Mouse (Mus musculus) splenic B cell, adult 2 months (primary cell): ENCODE measurements around the gene Snd1.

Experiments
- DNase-seq: peaks from one replicate; pipeline ENCODE4 v3.0.0-alpha.2; 2011; ENCODE audit warnings: low read depth, low spot score
- H3K27me3 ChIP-seq: 2 replicates; pipeline ENCODE4 v1.6.1; 2012; ENCODE audit warnings: mild to moderate bottlenecking, low read length, moderate library complexity, mixed read lengths; ENCODE audit not compliant: control insufficient read depth, poor library complexity, insufficient read depth, severe bottlenecking
- H3K36me3 ChIP-seq: 2 replicates; pipeline ENCODE4 v1.6.1; 2012; ENCODE audit warnings: mild to moderate bottlenecking, low read length, moderate library complexity, mixed read lengths; ENCODE audit not compliant: control insufficient read depth, poor library complexity, insufficient read depth, severe bottlenecking

Snd1 gene

GRCm38 (mm10) chr6:28642909-28643308 is 168.0 kb downstream of the Snd1 start:
- Histone ChIP-seq H3K36me3 (no peaks in the 10 kb centered on the region), H3K27me3 (no peaks in the 10 kb centered on the region)
- no peak for DNase-seq

- Histone ChIP-seq H3K27me3 (no peaks in the 10 kb centered on the region), H3K36me3 (no peaks in the 10 kb centered on the region)
- DNase-seq: no peak
These were observed 170.3 kb downstream of the Snd1 start for GRCm38 (mm10) chr6:28645231-28645630.

GRCm38 (mm10) chr6:28656511-28656910 is 181.6 kb downstream of the Snd1 start:
- H3K27me3 ChIP-seq: no peaks in the 10 kb centered on the region
- no peaks in the 10 kb centered on the region; the same call in 1 of the 2 replicates for H3K36me3 ChIP-seq
- no peak for DNase-seq

GRCm38 (mm10) chr6:28663004-28663403 is 188.1 kb downstream of the Snd1 start:
- Histone ChIP-seq H3K36me3 (no peaks in the 10 kb centered on the region), H3K27me3 (no peaks in the 10 kb centered on the region)
- DNase-seq: no peak

- Histone ChIP-seq H3K36me3 (no peaks in the 10 kb centered on the region), H3K27me3 (no peaks in the 10 kb centered on the region)
- no peak for DNase-seq
These were observed 188.7 kb downstream of the Snd1 start for GRCm38 (mm10) chr6:28663670-28664069.

GRCm38 (mm10) chr6:28664716-28665115 is 189.8 kb downstream of the Snd1 start:
- Histone ChIP-seq H3K36me3 (no peaks in the 10 kb centered on the region), H3K27me3 (no peaks in the 10 kb centered on the region)
- no peak for DNase-seq

GRCm38 (mm10) chr6:28667586-28667985 is 192.6 kb downstream of the Snd1 start:
- Histone ChIP-seq H3K27me3 (no peaks in the 10 kb centered on the region), H3K36me3 (0 out of 2 replicates have a peak, but pooled peaks cover 2% of the 10 kb centered on the region)
- DNase-seq: no peak

GRCm38 (mm10) chr6:28669251-28669650 is 194.3 kb downstream of the Snd1 start:
- DNase-seq: no peak
- H3K27me3 ChIP-seq: no peaks in the 10 kb centered on the region
- 0 out of 2 replicates have a peak, but pooled peaks cover 2% of the 10 kb centered on the region for H3K36me3 ChIP-seq

GRCm38 (mm10) chr6:28672388-28672787 is 197.4 kb downstream of the Snd1 start:
- H3K36me3 ChIP-seq: 0 out of 2 replicates have a peak, but pooled peaks cover 2% of the 10 kb centered on the region
- H3K27me3 ChIP-seq: no peaks in the 10 kb centered on the region
- no peak for DNase-seq

- DNase-seq: no peak
- no peaks in the 10 kb centered on the region for H3K27me3 ChIP-seq
- 0 out of 2 replicates have a peak, but pooled peaks cover 2% of the 10 kb centered on the region for H3K36me3 ChIP-seq
These were observed 199.7 kb downstream of the Snd1 start for GRCm38 (mm10) chr6:28674686-28675085.

- DNase-seq: no peak
- no peaks in the 10 kb centered on the region for H3K27me3 ChIP-seq
- no peaks in the 10 kb centered on the region for H3K36me3 ChIP-seq
These were observed 204.0 kb downstream of the Snd1 start for GRCm38 (mm10) chr6:28678896-28679295.

GRCm38 (mm10) chr6:28680537-28680936 is 205.6 kb downstream of the Snd1 start:
- no peaks in the 10 kb centered on the region for H3K36me3 ChIP-seq
- no peak for DNase-seq
- no peaks in the 10 kb centered on the region for H3K27me3 ChIP-seq

GRCm38 (mm10) chr6:28681521-28682457 is 206.8 kb downstream of the Snd1 start:
- Histone ChIP-seq H3K36me3 (no peaks in the 10 kb centered on the region), H3K27me3 (no peaks in the 10 kb centered on the region)
- DNase-seq: no peak

- no peaks in the 10 kb centered on the region for H3K27me3 ChIP-seq
- DNase-seq: no peak
These were observed 210.1 kb downstream of the Snd1 start for GRCm38 (mm10) chr6:28685052-28685451.

GRCm38 (mm10) chr6:28685745-28686144 is 210.8 kb downstream of the Snd1 start:
- no peak for DNase-seq
- no peaks in the 10 kb centered on the region for H3K36me3 ChIP-seq

More at GRCm38 (mm10) chr6:28685052-28685451, 210.1 kb downstream of the Snd1 start:
- no peaks in the 10 kb centered on the region for H3K36me3 ChIP-seq

More at GRCm38 (mm10) chr6:28685745-28686144, 210.8 kb downstream of the Snd1 start:
- no peaks in the 10 kb centered on the region for H3K27me3 ChIP-seq
